Mouse (Mus musculus) common myeloid progenitor, adult 5-6 weeks (primary cell): Measurements from ENCODE around the gene 9430007A20Rik. TPM values are rescaled to one million over a fixed set of nuclear protein-coding genes. Genes with fewer than 3 reads are reported as not detected.
"Not testable (repeated sequence)": the region's sequence is repeated elsewhere in the genome, so short reads cannot be mapped to it uniquely, and the experiment has no call there.

Experiments
- ATAC-seq: replicated peaks from 2 replicates; pipeline ENCODE4 v1.8.0; 2016; ENCODE audit warnings: low read depth, mild to moderate bottlenecking, moderate TSS enrichment, inconsistent platforms; ENCODE audit not compliant: poor library complexity, severe bottlenecking
- total RNA-seq: library from RNA; stranded (forward); fragments of 200-1000, 187-1606 nt; gene quantifications from 2 replicates; pipeline ENCODE4 v1.2.3, GENCODE M21; 2017

The 9430007A20Rik gene
- total RNA-seq: not detected in 2 replicates

DNA sequence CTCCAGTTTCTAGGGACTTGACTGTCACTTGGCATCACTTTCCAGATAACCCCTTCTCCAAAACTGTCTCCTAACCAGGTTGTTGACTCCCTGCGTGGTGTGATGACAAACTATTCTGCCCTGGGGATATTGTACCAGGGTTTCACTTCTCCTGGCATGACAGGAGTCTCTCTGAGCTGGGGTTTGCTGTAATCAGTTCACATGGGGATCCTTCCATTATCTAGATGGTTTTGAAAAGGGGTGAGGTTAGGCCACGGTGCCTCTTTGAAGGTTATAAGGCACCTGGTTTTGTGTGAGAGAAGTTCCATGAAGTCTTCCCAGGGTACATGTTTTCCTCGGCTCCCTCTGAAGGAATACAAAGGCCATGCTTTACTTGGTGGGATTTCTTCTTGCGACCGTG, at the start of gene 9430007A20Rik:
TSS of gene 9430007A20Rik (plus strand) at position 301 of the 400 bp plus-strand sequence.
- no peak for ATAC-seq

DNA sequence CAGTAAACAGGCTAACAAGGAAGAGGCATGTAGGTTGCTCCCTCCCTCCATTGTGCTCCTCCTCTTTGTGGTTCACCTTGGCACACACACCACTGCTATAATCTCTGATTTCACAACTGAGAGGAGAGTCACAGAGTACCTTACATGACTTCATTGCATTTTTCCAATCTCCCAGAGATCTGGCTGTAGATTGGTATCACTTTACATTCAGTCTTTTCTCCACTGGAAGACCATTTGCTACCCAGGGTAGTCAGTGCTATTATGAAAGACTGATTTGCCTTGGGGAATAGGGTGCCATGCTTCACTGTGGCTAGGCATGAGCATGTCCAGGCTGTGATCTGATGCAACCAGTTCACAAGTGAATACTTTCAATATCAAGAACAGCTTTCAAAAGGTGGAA, 26.3 kb upstream of the 9430007A20Rik start:
- ATAC-seq: no peak

DNA sequence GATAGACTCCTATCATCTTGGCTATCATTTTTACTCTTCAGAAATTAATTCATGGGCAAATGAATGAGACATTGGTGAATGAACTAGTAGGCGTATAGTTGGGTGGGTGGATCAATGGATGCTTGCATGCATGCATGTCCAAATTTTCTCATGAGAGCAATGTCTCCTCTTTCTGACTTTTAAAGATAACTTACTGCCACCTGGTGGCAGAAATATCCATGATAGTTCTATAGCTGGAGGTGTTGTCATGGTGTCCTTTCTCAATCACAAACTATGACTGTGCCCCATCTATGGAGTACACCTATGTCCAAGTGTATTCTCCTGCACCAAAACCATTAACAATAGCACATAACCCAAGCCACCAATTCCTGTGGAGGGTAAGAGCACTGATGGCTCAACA, 13.1 kb upstream of the 9430007A20Rik start:
- 0 out of 2 replicates have a peak, but pooled peaks have one; percentile 42 for ATAC-seq

DNA sequence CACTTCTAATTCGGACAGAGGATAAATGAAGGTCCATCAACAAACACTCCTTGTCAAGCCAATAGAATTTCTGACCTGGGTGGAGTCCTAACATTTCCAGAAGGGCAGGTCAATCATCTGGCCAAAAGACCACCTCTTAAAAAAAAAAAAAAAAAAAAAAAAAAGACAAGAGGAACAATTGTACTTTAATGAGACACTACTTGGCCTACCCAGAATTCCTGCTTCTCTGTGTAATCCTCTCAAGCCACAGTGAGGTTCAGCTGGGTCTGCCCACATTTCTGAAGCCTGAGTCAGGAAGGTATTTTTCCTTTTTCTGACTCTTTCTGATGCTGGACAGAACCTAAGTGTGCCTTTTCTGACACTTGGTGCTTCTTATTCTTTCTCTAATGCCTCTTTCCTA, 25.1 kb downstream of the 9430007A20Rik start:
- ATAC-seq: no peak

DNA sequence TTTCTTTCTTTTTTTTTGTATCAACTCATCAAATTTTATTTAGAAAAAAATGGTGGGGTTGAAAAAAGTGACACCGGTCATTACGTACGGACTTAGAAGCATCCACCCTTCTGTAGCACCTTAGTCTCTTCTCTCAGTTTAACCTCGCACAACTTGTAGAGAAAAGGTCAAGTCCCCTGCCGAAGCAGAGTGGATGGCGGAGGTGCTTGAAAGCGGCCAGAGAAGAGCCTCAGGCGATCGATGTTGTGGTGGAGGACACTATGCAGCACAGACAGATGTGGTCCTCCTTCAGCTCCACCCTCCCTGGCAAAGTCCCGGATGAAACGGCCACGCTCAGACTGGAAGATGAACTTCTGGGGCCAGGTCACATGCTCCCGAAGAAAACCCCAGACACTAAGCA, 25.7 kb downstream of the 9430007A20Rik start:
- not testable (repeated sequence) for ATAC-seq

DNA sequence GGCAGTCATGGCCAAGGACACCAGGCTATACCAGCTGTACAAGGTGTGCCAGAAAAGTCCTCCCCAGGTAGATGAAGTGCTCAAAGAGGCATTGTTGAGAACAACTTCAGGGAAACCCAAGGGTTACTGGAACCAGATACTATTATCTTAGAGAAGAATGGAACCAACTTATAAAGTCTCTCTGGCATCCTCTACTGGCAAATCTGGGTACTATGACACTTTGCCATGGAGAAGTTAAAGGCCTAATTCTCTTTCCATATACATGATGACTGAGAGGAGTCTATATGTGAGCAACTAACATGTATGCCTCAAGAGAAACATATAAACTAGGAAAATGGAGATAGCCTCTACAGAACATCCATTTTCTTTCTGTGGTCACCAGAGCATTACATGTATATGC, 31.5 kb downstream of the 9430007A20Rik start:
- ATAC-seq: no peak

DNA sequence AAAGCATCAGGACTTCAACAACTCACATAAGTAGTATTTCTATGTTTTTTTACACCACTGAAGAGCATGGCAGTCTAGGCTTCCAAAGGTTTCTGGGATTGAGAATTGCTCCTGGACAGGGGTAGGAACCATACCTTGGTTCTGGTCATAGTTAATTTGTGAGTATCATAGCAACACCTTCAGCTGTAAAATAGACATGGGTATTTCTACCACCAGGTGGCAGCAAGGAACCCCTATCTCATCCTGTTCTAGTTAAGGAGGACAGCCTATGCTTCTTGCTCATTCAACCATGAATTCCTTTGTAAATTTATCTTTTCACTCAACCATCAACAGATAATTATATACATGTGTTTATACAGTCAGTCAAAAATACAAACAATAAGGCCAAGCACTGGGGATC, 40.2 kb downstream of the 9430007A20Rik start:
- ATAC-seq: peak; percentile 72

DNA sequence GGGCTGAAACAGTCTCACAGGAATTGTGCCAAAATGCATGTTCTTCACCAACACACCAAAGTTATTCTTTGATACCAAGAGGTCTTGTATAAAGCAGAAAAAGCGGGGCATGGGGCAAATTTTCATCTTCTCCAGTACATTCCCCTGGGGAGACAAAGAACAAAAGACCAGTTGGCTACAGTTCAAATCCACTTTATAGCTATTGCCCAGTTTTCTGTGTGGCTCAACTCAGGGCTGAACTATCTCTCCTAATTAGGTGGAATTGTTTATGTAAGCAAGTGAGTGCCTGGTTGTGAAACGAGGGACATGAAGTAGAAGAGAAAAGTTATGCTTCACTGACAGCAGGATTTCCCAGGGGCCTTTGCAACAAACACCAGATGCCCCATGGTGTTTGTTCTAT, 41.6 kb downstream of the 9430007A20Rik start:
- no peak for ATAC-seq

DNA sequence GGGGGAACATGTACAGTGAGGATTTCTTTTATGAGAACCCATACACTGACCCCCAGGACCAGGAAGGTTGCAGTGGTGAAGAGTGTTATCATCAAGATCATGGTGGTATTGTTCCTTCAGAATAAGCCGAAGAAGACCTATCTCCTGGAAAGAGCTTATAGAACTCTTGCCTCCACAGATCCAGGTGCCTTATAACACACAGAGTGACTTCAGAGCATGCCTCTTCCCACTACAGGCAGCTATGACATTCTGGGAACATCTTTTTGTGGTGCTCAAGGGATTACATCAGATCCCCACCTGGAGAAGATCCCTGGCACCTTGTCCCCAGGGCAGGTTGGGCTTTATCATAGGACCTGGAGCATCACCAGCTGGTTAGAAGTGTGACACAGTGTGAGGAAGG, 45.4 kb downstream of the 9430007A20Rik start, which contains the start of gene Gm13124:
TSS of gene Gm13124 (minus strand) at position 101 of the 400 bp plus-strand sequence.
- ATAC-seq: no peak

DNA sequence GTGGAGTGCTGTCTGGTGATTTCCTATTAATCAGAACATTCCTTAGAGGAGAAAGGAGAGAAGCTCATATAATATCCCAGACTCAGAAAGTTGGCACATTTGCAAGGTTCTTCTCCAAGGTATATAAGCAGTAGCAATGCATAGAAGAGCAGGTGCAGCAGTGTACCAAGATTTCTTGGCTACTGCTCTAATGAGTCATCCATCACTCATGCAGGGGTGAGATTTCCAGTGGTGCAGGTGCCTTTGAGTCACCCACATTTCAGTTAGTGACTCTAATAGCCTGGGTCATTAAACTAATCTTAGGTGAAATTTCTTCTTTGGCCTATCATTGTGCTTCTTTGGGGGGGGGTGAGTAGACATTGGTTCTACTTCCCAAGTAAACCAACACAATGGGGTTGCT, 48.1 kb downstream of the 9430007A20Rik start:
- ATAC-seq: no peak

Other genes with a start within 250 kb of the 9430007A20Rik start
- gene Pramel5, start 239.3 kb upstream of the 9430007A20Rik start, total RNA-seq: not detected in 2 replicates
- gene Gm13128, start 189.6 kb upstream of the 9430007A20Rik start, total RNA-seq: not detected in 2 replicates
- not detected in 2 replicates for gene Gm13119, start 161.9 kb upstream of the 9430007A20Rik start, total RNA-seq
- gene Pramef20, start 141.9 kb upstream of the 9430007A20Rik start, total RNA-seq: not detected in 2 replicates
- not detected in 2 replicates for gene Pramef12, start 111.4 kb upstream of the 9430007A20Rik start, total RNA-seq
- gene 1700012P22Rik, start 81.0 kb upstream of the 9430007A20Rik start, total RNA-seq: not detected in 2 replicates
- gene Gm9944, start 66.5 kb upstream of the 9430007A20Rik start, total RNA-seq: not detected in 2 replicates
- not detected in 2 replicates for gene Aadacl3, start 56.1 kb upstream of the 9430007A20Rik start, total RNA-seq
- not detected in 2 replicates for gene Gm13124, start 45.3 kb downstream of the 9430007A20Rik start, total RNA-seq
- not detected in 2 replicates for gene Aadacl4, start 93.9 kb downstream of the 9430007A20Rik start, total RNA-seq
- gene Gm436, start 166.5 kb downstream of the 9430007A20Rik start, total RNA-seq: not detected in 2 replicates
- not detected in 2 replicates for gene Gm13178, start 201.6 kb downstream of the 9430007A20Rik start, total RNA-seq